Mouse (Mus musculus) gonadal fat pad, adult 2 months (tissue): ENCODE results near the gene Pdk2. TPM values are rescaled to one million over a fixed set of nuclear protein-coding genes. Genes with fewer than 3 reads are reported as not detected.

Source experiments
- DNase-seq: peaks from one replicate; pipeline ENCODE4 v3.0.0-alpha.2; 2012; ENCODE audit warnings: low read depth
- polyA plus RNA-seq: library from polyadenylated mRNA; depleted of rRNA; stranded (reverse); fragments of >200 nt; gene quantifications from 2 replicates; pipeline ENCODE4 v1.2.3, GENCODE M21; 2012

Gene Pdk2
- polyA plus RNA-seq, 1 experiment: 143 TPM

GRCm38 (mm10) chr11:95070140-95071107 is 29.3 kb upstream of the Pdk2 start:
- DNase-seq: peak; percentile 45

GRCm38 (mm10) chr11:95069226-95069957 is 28.2 kb upstream of the Pdk2 start:
- no peak for DNase-seq

GRCm38 (mm10) chr11:95056768-95057501 is 15.8 kb upstream of the Pdk2 start:
- no peak for DNase-seq

GRCm38 (mm10) chr11:95053062-95053461 is 11.9 kb upstream of the Pdk2 start:
- DNase-seq: no peak

GRCm38 (mm10) chr11:95046980-95047680 is 6.0 kb upstream of the Pdk2 start:
- DNase-seq: no peak

- no peak for DNase-seq
Observed at GRCm38 (mm10) chr11:95044185-95044870, 3.2 kb upstream of the Pdk2 start.

GRCm38 (mm10) chr11:95043608-95044007 is 2.5 kb upstream of the Pdk2 start:
- no peak for DNase-seq

- DNase-seq: no peak
Observed at GRCm38 (mm10) chr11:95043060-95043459, 1.9 kb upstream of the Pdk2 start.

- peak; percentile 65 for DNase-seq
Observed at GRCm38 (mm10) chr11:95042096-95042495, 942 bp upstream of the Pdk2 start.

- DNase-seq: no peak
Observed at GRCm38 (mm10) chr11:95040491-95041138, 539 bp downstream of the Pdk2 start.

GRCm38 (mm10) chr11:95039766-95040165 is 1.4 kb downstream of the Pdk2 start:
- no peak for DNase-seq

- DNase-seq: no peak
Observed at GRCm38 (mm10) chr11:95038818-95039655, 2.1 kb downstream of the Pdk2 start.

GRCm38 (mm10) chr11:95038156-95038817 is 2.9 kb downstream of the Pdk2 start:
- DNase-seq: no peak

- no peak for DNase-seq
Observed at GRCm38 (mm10) chr11:95037306-95037705, 3.8 kb downstream of the Pdk2 start.

GRCm38 (mm10) chr11:95036521-95036920 is 4.6 kb downstream of the Pdk2 start:
- DNase-seq: no peak

- no peak for DNase-seq
Observed at GRCm38 (mm10) chr11:95034902-95035301, 6.3 kb downstream of the Pdk2 start.

- DNase-seq: no peak
Observed at GRCm38 (mm10) chr11:95033617-95034016, 7.5 kb downstream of the Pdk2 start.

GRCm38 (mm10) chr11:95032945-95033344 is 8.2 kb downstream of the Pdk2 start:
- DNase-seq: no peak
